Comparison of ENCODE assay signal across 24 mouse cellular contexts in the genomic region with DNA sequence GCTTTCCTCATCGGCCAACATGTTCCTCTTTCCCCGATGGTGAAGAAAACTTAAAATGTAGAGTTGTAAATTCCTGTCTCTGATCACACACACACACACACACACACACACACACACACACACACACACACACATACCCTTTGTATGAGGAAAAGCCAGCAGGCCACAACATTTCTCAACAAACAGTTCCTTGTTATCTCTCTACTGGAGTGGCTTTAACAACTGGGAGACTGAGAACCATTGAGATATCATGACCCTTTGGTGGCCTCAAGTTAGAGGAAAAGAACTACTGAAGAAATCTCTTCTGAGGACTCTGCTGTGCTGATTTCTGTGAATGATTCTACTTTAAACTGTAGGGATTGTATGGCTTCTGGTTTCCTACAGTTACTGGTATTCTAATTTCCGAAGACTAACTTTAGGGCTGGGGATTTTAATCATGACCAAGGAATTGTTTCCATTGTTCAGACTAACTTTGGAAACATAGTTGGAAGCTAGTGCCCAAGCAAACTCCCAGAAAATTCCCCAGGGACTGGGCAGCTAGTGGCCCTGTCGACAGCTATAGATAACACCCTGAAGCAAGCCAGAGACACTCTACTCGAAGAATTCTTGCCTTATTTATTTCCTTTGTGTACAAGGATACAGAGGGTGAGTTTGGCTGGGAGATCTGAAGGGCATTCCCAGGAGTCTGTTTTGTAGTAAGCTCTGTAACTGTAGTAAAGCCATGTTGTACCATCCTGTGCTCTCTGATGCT.
DNase-seq lines count a peak whose midpoint lies in the region; ATAC-seq lines count a peak whose summit lies in the region.
"Had no signal": no experiment of that assay in that cellular context is flagged by ENCODE, and none has a peak within 500 bp of the region (broad histone marks: within the 10 kb centered on the region; RNA-seq: fewer than 3 reads in every experiment).

No protein-coding gene starts in this region.

- no peak overlapping the region for H3K9ac ChIP-seq in heart, embryonic 13.5 days
- H3K9ac ChIP-seq: hindbrain, embryonic 14.5 days had no signal

- peaks cover 4% of the 10 kb centered on the region; the same call in 1 of the 2 replicates for H3K27me3 ChIP-seq in heart, embryonic 13.5 days (replicated peaks)
- H3K27me3 ChIP-seq: megakaryocyte, embryonic 14.5 days had no signal

- peak overlapping the region; percentile 38 for H3K4me2 ChIP-seq in heart, embryonic 13.5 days
- H3K4me2 ChIP-seq: hindbrain, embryonic 14.5 days had no signal

- H3K9me3 ChIP-seq in heart, embryonic 13.5 days, result no peaks in the 10 kb centered on the region

- no peak overlapping the region for H3K4me3 ChIP-seq in heart, embryonic 13.5 days
- H3K4me3 ChIP-seq: erythroblast, embryonic 14.5 days; megakaryocyte, embryonic 14.5 days had no signal

- DNase-seq in heart, adult 18-20 months, result peak; percentile 31 to 54
- DNase-seq in heart, adult 8-10 months (ENCODE audit: low spot score), result peak; percentile 6
- peak; percentile 49 to 51 for DNase-seq in heart, postnatal 10 days
- DNase-seq in ovary, adult 18-20 months (ENCODE audit: low spot score), result no peak
- DNase-seq in adrenal gland, postnatal 25 days, result no peak
- DNase-seq in left cerebral cortex, postnatal 4 days, result no peak
- DNase-seq: adrenal gland, postnatal 14 days; cerebellum, adult 18-20 months; cerebellum, postnatal 10 days; kidney, postnatal 14 days; layer of hippocampus, adult 9-11 months; lung, postnatal 4 days; midbrain, embryonic 14.5 days; right cerebral cortex, adult 18-20 months; thymus, adult 18-20 months; thymus, postnatal 4 days had no signal

- 16% methylated on average over 5 of the region's 5 CpGs for WGBS in heart, embryonic 13.5 days

- peaks cover 39% of the 10 kb centered on the region for H3K4me1 ChIP-seq in heart, embryonic 13.5 days
- H3K4me1 ChIP-seq: megakaryocyte, embryonic 14.5 days had no signal

- ATAC-seq in heart, embryonic 13.5 days (ENCODE audit: extremely low read depth, insufficient number of reproducible peaks, low FRiP score, low TSS enrichment), result peak; percentile 68; the same call in 1 of the 2 replicates
- ATAC-seq: CD4-positive, CD25-positive, alpha-beta regulatory T cell, adult 4 months; forebrain, embryonic 16.5 days; intestine, postnatal 0 days had no signal

- H3K27ac ChIP-seq in heart, embryonic 13.5 days (replicated peaks), result peak overlapping the region; percentile 89
- H3K27ac ChIP-seq: hindbrain, embryonic 14.5 days; stomach, postnatal 0 days had no signal

- no peaks in the 10 kb centered on the region for H3K36me3 ChIP-seq in heart, embryonic 13.5 days

- intact Hi-C loops in heart, postnatal 10 days (cut with DNase I), result no loop called here
- intact Hi-C loops in left cerebral cortex, postnatal 4 days (cut with DNase I), result no loop called here

Comparison
In these comparisons a context has a peak if more than half of its experiments do, and no peak if none do; other contexts are left out.
1. DNase-seq: peak in heart, adult 18-20 months (2 of 2), heart, adult 8-10 months (single experiment) and heart, postnatal 10 days (2 of 2); none in ovary, adult 18-20 months (single experiment), adrenal gland, postnatal 25 days (single experiment) and left cerebral cortex, postnatal 4 days (single experiment).